Mouse (Mus musculus) layer of hippocampus, postnatal 10 days (tissue): ENCODE data around the gene Gm20767. TPM values are rescaled to one million over a fixed set of nuclear protein-coding genes. Genes with fewer than 3 reads are reported as not detected.
"Not testable (repeated sequence)": the region's sequence is repeated elsewhere in the genome, so short reads cannot be mapped to it uniquely, and the experiment has no call there.

ENCODE experiments used
- DNase-seq, 2 experiments: peaks; one replicate each; pipeline ENCODE4 v3.0.0; 2021; ENCODE audit warnings: low spot score in 2 of 2
- long read RNA-seq: library from polyadenylated mRNA; stranded (forward); transcript quantifications from one replicate; pipeline ENCODE4 v2.0.0, GENCODE M21; 2023
- total RNA-seq, 2 experiments: library from RNA; stranded (reverse); gene quantifications; 2 replicates each; pipeline ENCODE4 v1.2.3; 2021

Gene Gm20767
- not detected for total RNA-seq
- long read RNA-seq: 0 reads

- not testable (repeated sequence) for DNase-seq
Observed at GRCm38 (mm10) chr13:120139946-120140345, at the start of gene Gm20767. Gene Gm20767 (plus strand): TSS chr13:120140246.

GRCm38 (mm10) chr13:120092950-120093349, 47.1 kb upstream of the Gm20767 start:
- not testable (repeated sequence) for DNase-seq

GRCm38 (mm10) chr13:120096241-120096937, 43.7 kb upstream of the Gm20767 start:
- DNase-seq: peak in 1 of 2 experiments; percentile 7

GRCm38 (mm10) chr13:120096938-120097256, 43.1 kb upstream of the Gm20767 start:
- DNase-seq: not testable (repeated sequence)

GRCm38 (mm10) chr13:120099327-120099726, 40.7 kb upstream of the Gm20767 start:
- DNase-seq: not testable (repeated sequence)

GRCm38 (mm10) chr13:120106504-120106903, 33.5 kb upstream of the Gm20767 start:
- DNase-seq: not testable (repeated sequence)

GRCm38 (mm10) chr13:120107000-120107399, 33.0 kb upstream of the Gm20767 start:
- not testable (repeated sequence) for DNase-seq

GRCm38 (mm10) chr13:120142348-120142747, 2.3 kb downstream of the Gm20767 start:
- DNase-seq: not testable (repeated sequence)

- not testable (repeated sequence) for DNase-seq
Observed at GRCm38 (mm10) chr13:120149660-120150407, 9.8 kb downstream of the Gm20767 start.

- not testable (repeated sequence) for DNase-seq
Observed at GRCm38 (mm10) chr13:120150589-120150988, 10.5 kb downstream of the Gm20767 start.

GRCm38 (mm10) chr13:120168301-120168700, 28.3 kb downstream of the Gm20767 start:
- peak in 1 of 2 experiments; percentile 12 for DNase-seq

GRCm38 (mm10) chr13:120172133-120172532, 32.1 kb downstream of the Gm20767 start, which contains the start of gene Gm21818:
Gene Gm21818 (plus strand): TSS chr13:120172433.
- DNase-seq: not testable (repeated sequence)

GRCm38 (mm10) chr13:120196189-120196821, 56.3 kb downstream of the Gm20767 start:
- not testable (repeated sequence) for DNase-seq

Other genes starting within 250 kb of the Gm20767 start
- gene Tcstv1, start 245.5 kb upstream of the Gm20767 start, total RNA-seq: not detected
- gene Gm21761, start 211.0 kb upstream of the Gm20767 start, total RNA-seq: not detected
- gene B020031M17Rik, start 189.4 kb upstream of the Gm20767 start, total RNA-seq: not detected
- not detected for gene Gm36079, start 113.2 kb upstream of the Gm20767 start, total RNA-seq
- gene Gm21188, start 88.1 kb upstream of the Gm20767 start, total RNA-seq: under 1 TPM in 1 of 2 experiments, not detected in 1; 0.21 TPM
- gene Gm21818, start 32.2 kb downstream of the Gm20767 start, total RNA-seq: not detected
- not detected for gene Gm21762, start 75.7 kb downstream of the Gm20767 start, total RNA-seq
- not detected for gene Gm21731, start 98.9 kb downstream of the Gm20767 start, total RNA-seq
- gene AF067061, start 122.9 kb downstream of the Gm20767 start, total RNA-seq: not detected
- gene BC147527, start 160.1 kb downstream of the Gm20767 start, total RNA-seq: not detected
- not detected for gene Tcstv3, start 176.6 kb downstream of the Gm20767 start, total RNA-seq